Mouse (Mus musculus): ENCODE data around the gene Mchr1.

- TF ChIP-seq USF1 (IDR thresholded peaks at IDR 0.05; ENCODE audit: low read depth, low read length) (no peak), POLR2AphosphoS2 (IDR thresholded peaks at IDR 0.05; ENCODE audit: low read depth, low read length) (no peak), CTCF (conservative IDR thresholded peaks at IDR 0.05 in 1 of 2, IDR thresholded peaks at IDR 0.05 in 1 of 2; ENCODE audit: low read depth in 2 of 2, low read length in 2 of 2) (no peak), MEF2A (IDR thresholded peaks at IDR 0.05; ENCODE audit: borderline replicate concordance, low read depth, low read length) (no peak), TCF12 (IDR thresholded peaks at IDR 0.05; ENCODE audit: low read depth, low read length) (no peak), ELF1 (IDR thresholded peaks at IDR 0.05; ENCODE audit: low read depth, low read length) (no peak), ZC3H11A (IDR thresholded peaks at IDR 0.05; ENCODE audit: low read depth, low read length) (no peak), TBP (conservative IDR thresholded peaks at IDR 0.05; ENCODE audit: low read depth, low read length) (no peak), POLR2A (IDR thresholded peaks at IDR 0.05; ENCODE audit: low read depth, low read length) (no peak)
Measured at GRCm38 (mm10) chr15:81273361-81273760, 38.1 kb downstream of the Mchr1 start.

Measured in CH12.LX (cell line).